Mouse (Mus musculus): Measurements from ENCODE around the gene Gorab.

Gene Gorab

GRCm38 (mm10) chr1:163403498-163404126 lies at the start of gene Gorab:
Gene Gorab, minus strand, starts transcription at chr1:163403669.
- peak; percentile 77 for DNase-seq (ENCODE audit: low read depth, low spot score)

DNA sequence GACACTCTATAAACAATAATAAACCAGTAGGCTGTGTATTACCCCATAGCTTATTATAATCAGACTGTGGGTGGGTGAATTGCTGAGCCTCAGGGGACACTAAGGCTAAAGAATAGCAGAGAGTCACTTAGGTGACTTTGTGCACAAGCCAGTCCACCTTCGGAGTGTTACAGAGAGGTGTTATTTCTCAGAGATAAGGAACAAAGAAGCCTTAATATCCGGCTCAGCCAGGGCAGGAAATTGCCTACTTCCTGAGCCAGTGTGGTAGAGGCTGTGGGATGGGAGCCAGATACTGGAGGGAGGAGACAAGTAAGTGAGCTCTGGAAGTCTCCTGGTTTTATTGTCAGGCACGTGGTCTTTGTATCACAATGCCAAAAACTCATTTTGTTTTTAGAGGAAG lies 40.4 kb upstream of the Gorab start:
- DNase-seq (ENCODE audit: low read depth, low spot score): no peak

DNA sequence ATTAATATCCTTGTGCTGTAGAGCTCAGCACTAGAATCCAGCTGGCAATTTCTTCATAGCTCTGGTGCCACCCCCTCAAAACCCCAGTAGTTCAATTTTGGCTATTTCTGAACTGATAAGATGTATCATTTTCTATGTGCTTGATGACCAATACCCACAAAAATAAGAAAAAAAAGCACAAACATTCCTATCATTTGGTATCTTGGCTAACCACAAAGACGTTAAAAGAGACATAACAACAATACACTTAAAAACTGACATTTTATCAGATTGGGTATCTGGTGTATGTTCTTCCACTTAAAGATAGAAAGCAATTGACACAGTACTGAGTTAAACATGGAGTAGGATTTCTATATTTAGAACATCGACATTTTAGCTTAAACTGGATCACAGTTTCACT lies 35.5 kb upstream of the Gorab start:
- no peak for DNase-seq (ENCODE audit: low read depth, low spot score)

DNA sequence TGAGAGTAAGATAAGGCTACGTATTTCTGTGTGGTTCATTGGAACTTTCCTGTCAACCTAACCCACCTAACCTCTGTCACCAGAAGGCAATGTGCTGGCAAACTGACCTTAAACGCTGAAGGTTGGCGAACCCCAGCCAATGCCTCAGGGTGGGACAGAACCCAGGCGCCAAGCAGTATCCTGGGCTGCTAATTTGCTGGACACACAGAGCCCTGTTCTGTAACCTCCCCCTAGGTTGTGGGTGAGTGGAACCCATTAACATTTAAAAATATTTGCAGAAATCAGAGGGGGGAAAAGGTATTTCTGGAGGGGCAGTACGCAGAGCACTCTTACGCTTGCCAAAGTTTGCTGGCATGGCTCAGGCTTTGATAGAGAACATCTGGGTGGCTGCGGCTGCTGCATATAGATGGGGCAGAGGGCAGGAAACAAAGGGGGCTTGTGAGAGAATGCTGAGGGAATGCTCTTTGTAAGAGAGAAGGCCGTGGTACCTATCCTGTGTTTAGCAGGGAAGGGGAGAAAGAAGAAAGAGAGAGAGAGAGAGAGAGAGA lies 20.1 kb upstream of the Gorab start:
- no peak for DNase-seq (ENCODE audit: low read depth, low spot score)

DNA sequence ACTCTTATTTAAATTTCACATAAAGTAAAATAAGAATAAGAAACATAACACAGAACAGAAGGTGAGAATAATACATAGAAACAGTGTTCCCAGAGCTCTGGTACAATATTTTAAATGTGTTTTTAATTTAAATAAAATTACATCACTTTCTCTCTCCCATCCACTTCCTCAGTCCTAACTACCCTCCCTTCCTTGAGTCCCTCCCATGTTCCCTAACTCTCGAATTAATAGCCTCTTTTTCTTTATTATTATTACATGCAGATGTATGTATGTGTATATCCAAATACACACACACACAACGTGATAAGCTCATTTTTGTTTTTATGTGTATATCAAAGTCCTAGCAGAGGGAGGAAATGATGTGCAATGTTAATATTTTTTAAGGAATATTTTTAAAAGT lies 13.7 kb upstream of the Gorab start:
- no peak for DNase-seq (ENCODE audit: low read depth, low spot score)

GRCm38 (mm10) chr1:163414200-163414599 lies 10.7 kb upstream of the Gorab start:
- DNase-seq (ENCODE audit: low read depth, low spot score): no peak

DNA sequence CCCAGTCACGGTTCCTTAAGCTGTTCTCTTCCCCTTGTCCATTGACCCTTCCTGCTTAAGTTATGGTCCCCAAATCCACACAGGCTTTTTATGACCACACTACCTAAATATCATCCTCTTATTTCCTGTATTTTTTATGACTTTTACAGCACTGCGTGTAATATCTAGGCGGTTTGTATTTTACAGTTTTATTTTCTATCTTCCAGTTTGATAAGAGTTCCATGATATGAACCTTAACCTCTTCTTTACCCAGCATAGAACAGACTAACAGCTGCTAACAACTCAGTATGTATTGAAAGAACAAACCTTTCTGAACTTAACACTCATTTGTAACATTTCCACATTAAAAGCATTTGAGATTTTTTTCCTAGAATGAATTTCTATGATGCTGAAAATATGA lies 2.7 kb upstream of the Gorab start:
- DNase-seq (ENCODE audit: low read depth, low spot score): no peak

- no peak for DNase-seq (ENCODE audit: low read depth, low spot score)
Measured at GRCm38 (mm10) chr1:163391321-163391720, 12.1 kb downstream of the Gorab start.

GRCm38 (mm10) chr1:163390044-163390443 lies 13.4 kb downstream of the Gorab start:
- no peak for DNase-seq (ENCODE audit: low read depth, low spot score)

- DNase-seq (ENCODE audit: low read depth, low spot score): no peak
Measured at GRCm38 (mm10) chr1:163386196-163386595, 17.3 kb downstream of the Gorab start.

GRCm38 (mm10) chr1:163383442-163384027 lies 19.9 kb downstream of the Gorab start:
- no peak for DNase-seq (ENCODE audit: low read depth, low spot score)

DNA sequence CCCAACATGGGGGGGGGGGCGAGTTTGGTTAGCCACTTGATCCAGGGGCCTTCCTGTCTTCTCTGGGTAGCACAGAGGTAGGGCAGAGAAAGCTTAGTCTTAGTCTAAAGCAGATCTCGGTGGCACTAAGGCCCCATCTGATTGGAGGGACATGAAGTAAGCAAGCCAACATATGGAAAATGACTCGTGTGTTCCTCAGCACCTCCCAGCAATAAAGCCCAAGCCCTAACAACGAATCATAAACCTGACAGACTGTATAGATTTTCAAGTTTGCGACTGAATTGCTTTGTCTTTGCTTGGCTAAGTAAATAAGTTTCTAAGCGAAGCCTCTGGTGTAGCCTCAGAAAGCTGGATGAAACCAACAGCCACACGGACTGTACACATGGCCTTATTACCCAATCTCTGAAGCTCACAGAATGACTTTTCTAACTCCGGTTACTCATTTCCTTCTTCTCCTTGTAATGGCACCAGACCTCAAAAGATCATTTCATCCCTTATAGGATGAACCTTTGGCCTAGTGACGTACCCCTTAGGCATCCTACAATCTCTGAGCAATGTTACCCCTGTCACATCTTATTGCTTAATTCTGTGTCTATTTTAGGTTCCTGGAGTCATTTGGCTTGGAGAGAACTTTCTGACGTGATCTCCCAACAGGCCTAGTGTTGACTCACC lies 21.3 kb downstream of the Gorab start:
- DNase-seq (ENCODE audit: low read depth, low spot score): no peak

DNA sequence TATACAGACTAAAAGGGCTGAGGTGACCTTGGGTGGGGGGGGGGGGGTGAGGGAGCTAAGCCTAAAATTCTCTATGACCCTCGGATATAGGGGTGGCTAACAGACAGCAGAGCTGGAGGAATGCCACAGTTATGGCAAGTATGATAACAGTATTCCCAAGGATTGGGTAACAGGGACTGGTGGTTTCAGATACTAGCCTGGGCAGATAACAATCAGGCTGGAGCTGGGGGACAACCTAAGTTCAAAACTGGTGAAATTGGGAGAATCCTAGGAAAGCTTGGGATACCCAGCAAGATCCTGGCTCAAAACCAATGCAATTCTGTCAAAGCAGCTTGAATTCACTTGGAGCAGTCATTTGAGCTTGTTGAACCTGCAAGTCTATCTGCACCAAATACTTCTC lies 22.9 kb downstream of the Gorab start:
- DNase-seq (ENCODE audit: low read depth, low spot score): no peak

DNA sequence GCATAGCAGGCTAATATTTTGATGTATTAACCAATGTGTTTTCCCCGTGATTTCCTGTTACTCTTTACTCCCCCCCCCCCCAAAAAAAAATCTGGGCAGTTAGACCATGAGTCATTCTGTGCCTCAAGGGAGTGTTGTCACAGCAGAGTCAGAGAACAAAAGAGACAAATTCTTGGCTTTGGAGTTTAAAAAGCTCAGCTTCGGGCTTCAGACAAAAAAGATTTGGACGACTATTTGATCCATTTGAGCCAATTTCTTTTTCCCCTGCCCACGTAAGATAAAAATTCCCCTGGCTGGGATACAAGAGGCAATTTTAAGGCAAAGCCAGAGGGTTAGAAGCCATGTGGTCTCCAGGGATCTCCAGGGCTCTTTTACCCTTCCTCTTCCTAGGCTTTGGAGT lies 23.4 kb downstream of the Gorab start:
- no peak for DNase-seq (ENCODE audit: low read depth, low spot score)

GRCm38 (mm10) chr1:163377924-163378323 lies 25.5 kb downstream of the Gorab start:
- DNase-seq (ENCODE audit: low read depth, low spot score): no peak

- no peak for DNase-seq (ENCODE audit: low read depth, low spot score)
Measured at GRCm38 (mm10) chr1:163376818-163377581, 26.5 kb downstream of the Gorab start.

DNA sequence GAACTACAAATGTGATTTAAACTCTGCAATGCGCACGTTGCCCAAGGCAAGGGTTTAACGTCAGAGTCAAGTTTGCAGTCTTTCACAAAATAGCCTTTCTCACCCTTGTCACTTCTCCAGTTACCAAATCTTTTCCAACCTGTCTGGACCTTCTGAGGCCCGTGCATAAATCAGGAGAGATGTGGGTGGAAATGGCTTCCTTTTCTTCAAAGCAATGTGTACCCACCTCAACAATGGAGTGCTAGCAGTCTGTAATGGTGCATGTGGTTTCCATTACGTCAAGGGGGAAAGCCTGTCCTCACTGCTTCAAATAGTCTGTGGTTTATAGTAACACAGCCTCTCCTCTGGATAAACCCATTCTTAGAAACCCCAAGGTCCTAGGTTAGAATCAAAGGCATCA lies 29.0 kb downstream of the Gorab start:
- DNase-seq (ENCODE audit: low read depth, low spot score): no peak

DNA sequence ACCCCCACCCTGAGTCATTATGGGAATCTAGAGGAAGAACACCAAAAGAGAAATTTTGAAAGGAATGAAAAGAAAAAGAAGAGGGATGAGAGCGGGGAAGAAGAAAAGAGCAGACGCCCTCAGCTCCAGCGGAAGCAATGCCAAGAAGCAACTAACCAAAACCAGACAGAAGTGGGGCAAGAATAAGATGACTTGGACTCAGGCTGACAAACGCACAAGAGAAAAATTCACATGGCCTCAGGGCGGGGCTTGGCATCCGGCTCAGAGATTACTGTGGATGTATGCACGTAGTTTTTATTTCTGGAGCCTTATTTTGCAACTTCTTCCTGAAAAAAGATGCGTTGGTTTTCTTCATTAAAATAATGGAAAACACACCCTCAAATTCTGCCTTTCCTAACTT lies 41.3 kb downstream of the Gorab start:
- DNase-seq (ENCODE audit: low read depth, low spot score): no peak

DNA sequence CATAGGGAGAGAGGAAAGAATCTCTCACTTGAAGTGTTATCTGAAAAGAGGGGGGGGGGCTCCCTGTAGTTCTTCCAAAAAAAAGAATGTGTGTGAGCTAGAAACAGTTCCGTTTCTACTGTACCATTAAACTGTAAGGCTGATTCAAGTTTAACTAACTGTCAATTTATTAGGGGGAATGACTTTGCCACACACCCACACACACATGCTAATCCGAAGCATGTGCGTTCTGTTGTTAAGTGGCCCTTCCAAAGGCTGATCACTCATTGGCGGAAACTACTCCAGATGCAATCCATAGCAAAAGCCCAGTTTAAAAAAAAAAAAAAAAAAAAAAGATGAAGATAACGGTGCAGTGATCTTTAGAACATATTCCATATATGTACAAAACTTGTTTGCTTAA lies 42.1 kb downstream of the Gorab start:
- DNase-seq (ENCODE audit: low read depth, low spot score): no peak

- DNase-seq (ENCODE audit: low read depth, low spot score): no peak
Measured at GRCm38 (mm10) chr1:163360796-163361195, 42.7 kb downstream of the Gorab start.

DNA sequence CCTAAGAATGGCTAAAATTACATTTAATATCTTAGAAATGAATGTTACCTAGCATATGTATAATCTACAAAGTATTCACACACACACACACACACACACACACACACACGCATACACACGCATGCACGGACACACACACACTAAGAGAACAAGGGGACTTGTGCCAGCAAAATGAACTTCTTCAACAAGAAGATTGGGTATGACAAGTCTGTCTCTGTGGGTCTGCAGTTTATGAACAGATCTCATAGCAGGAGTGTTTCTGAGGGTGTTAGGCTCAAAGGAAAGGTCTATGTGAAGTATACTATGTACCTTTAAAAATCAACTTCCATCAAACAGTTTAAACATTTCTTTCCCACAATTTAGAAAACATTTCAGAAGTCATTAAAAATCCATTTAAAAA lies 43.9 kb downstream of the Gorab start:
- DNase-seq (ENCODE audit: low read depth, low spot score): no peak

DNA sequence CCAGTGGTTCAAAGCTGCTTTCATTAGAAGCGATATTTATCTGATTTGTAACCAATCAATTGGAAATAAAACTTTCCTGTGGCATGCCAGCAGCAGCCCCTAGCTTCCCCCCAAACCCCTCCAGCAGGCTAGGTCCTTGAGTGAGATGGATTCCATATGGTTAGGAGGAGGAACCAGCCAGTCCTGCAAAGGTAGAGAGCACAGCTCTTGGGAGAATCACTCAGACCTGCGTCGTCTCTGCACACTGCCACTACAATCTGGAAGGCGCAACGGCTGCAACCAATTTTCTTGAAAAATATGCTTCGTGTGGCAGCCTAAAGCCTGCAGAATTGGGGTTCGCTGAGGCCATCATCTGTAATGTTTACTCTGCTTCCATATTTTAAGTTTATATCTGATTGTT lies 45.3 kb downstream of the Gorab start:
- DNase-seq (ENCODE audit: low read depth, low spot score): no peak

Data from WW6 (cell line).